Mouse (Mus musculus): Measurements from ENCODE around the gene Slc22a19.
"Not testable (repeated sequence)": the region's sequence is repeated elsewhere in the genome, so short reads cannot be mapped to it uniquely, and the experiment has no call there.

Slc22a19 gene

DNA sequence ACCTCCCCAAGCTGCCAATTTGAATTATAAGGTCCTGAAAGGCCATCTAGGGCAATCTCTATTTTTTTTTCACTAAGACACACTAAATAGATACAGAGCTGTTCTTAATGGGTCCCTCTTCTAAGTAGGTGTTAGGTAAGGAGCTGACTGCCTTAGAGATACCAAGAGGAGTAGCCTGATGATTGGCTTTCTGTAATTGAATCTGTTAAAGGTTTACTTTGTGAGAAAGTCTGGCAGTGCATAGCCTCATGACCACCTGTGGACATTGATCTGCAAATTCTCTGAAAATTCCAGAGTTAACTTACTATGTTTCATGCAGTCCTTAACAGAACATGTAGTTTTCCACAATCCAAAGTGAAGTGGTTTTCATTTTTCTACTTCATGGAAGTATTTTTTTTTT, at the start of gene Slc22a19:
TSS of gene Slc22a19 (minus strand) at position 163 of the 400 bp plus-strand sequence.
- DNase-seq (ENCODE audit: low read depth): no peak

DNA sequence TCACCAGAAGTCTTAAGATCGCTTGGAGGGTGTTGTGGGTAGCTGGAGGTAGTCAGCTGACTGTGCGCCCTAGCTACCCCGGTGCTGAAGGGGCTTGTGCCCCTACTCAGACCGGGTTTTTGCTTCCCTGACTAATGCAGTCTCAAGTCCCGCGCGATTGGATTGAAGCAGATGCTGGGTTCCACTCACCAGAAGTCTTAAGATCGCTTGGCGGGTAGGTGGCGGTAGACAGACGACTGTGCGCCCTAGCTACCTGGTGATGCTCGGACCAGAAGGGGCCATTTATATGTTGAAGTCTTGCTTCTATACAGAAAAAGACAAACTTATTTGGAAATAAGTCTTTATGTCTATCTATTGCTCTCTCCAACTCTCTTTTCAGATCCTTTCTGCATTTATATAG, 42.3 kb upstream of the Slc22a19 start:
- DNase-seq (ENCODE audit: low read depth): not testable (repeated sequence)

DNA sequence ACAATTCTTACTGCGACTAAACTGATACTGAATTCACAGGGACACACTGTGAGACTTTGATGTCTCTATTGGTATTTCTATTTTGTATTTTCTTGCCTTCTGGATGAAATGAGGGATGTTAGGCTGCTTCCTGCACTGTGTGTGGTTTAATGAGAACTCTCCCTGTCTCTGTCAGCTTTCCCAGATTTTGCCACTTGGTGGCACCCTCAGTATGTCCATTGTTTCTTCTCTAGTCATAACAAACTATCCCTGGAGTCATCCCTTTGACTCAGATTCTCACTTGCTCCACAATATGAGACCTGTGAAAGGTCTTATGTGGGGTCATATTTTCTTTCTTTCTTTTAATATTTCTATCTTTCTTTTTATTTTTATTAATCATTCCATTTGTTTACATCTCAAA, 18.4 kb upstream of the Slc22a19 start:
- no peak for DNase-seq (ENCODE audit: low read depth)

DNA sequence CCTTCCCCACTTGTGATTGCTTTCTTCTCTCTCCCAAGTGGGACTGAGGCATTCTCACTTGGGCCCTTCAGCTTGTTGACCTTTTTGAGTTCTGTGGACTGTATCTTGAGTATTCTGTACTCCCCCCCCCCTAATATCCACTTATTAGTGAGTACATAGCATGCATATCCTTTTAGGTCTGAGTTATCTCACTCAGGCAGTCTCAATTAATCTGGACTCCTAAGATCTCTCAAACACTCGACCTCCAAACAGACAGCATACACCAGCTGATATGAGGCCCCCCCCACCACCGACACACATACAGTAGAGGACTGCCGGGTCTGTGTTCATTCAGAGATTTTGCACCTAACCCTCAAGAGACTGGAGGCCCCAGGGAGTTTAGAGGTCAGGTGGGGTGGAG, 18.0 kb downstream of the Slc22a19 start:
- DNase-seq (ENCODE audit: low read depth): not testable (repeated sequence)

DNA sequence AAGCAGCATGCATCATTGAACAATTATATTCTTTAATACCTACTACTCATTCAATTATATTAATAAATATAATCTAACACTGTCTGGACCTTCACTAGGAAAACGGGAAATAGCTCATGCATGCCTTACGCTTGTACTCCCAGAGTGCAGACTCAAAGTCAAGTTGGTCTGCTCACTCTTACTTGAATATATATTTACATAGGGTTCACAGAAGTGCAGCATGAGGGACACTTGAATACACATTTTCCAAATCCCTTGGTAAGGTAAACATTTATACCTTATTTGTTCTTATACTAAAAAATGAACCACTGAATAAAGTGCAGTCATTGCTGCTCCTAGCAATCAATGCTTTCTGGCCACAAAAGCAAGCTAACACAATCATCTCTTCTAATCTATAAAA, 19.9 kb downstream of the Slc22a19 start:
- no peak for DNase-seq (ENCODE audit: low read depth)

DNA sequence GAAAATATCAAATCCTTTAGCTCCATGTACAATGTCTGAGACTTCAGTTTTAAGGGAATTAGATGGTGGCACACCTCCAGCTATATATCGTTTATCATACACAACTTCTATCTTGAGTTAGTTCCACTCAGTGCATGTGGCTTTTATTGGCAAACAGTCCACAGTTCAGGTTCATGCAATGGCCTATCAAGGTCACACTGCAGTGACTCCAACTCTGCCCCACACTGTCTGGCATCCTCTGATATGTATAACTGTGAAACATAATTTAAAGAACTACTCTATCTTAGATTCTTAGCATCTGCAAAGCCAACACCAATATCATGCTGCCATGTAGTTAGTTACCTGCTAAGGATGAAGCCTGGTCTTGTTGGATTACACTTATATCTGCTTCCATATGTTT, 23.1 kb downstream of the Slc22a19 start:
- no peak for DNase-seq (ENCODE audit: low read depth)

DNA sequence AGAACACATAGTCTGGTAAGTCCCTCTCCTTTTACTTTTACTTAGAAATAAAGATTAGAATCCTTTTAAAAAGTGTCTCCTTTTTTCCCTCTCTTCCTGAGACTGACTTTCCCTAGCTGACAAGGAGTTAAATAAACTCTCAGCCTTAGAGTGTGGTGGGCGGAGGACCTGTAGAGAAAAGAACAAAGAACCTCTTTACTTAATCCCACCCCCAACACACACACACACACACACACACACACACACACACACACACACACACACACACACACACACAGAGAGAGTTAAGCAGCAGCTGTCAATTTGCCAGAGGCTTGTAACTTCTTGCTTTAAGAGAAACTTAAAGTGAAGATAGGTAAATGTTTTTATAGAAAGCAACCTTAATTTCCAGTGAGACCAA, 39.1 kb downstream of the Slc22a19 start:
- no peak for DNase-seq (ENCODE audit: low read depth)

DNA sequence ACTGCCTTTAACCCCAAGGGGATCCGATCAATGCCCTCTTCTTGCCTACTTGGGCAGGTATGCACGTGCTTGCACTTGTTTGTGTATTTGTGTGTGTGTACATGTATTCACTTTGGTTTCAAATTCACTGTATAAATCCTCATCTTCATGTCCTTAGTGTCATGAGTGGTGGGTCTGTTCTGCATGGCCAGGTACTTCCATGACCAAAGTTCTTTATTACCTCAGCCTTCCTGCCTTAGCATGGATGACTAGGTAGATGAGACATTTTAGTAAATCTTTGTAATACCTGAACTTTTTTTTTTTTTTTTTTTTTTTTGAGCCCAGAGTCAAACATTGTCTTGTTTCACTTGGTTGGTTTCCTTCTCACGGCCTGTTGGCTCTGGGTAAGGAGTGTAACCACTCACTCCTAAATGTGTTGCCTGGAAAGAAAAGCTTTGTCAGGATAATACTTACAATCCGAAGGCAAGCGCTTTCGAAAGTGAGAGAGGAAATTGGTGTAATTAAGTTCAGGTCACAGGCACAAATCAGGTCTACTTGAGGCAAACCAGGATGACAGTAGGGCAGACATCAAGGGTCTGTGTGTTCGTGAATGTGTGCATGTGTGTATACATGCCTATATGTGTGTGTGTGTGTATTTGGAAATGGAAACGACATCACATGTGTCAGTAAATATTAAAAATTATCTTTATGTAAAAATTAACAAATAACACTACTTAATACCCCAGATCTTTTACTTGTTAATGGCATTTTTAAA, 62.0 kb downstream of the Slc22a19 start:
- no peak for DNase-seq (ENCODE audit: low read depth)

DNA sequence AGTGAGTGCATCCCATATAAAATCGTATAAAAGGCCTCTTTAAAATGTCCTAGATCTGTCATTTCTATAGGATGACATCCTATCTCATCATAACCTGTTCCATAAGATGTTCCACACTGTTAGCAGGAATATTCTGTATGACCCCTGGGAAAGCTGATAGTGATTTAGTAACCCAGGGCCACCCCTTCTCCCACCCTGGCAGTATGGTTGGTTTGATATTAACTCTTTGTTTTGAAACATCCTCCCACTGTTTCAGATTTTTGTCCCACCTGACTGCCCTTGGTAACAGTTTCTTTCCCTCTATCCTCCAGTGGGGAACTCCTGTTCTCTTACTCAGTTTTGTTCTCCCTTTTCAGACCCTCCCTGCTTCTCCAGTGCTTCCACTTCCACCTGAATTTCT, 77.3 kb downstream of the Slc22a19 start:
- DNase-seq (ENCODE audit: low read depth): no peak

DNA sequence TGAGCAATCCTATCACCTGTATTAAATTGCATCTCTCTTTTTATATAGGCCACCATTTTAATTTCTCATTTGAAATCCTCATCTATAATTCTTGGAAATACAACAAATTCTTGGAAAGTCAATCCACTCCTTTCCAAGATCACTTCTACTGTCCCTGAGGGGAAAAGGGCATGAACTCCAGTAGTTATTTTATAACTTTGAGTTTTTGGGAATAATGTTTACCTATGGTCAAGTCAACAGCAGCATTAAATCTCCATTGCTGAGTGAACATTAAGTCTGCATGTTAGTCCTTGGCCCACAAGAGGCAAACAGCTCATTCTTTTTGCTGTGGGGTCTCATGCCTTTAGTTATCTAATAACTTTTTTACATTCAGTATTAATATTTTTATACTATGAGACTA, 78.1 kb downstream of the Slc22a19 start:
- DNase-seq (ENCODE audit: low read depth): no peak
